Mouse (Mus musculus) lung, adult 2 months (tissue): ENCODE data around the gene Mgst3. TPM values are rescaled to one million over a fixed set of nuclear protein-coding genes. Genes with fewer than 3 reads are reported as not detected.

Source experiments
- DNase-seq: peaks from one replicate; pipeline ENCODE4 v3.0.0; 2022
- H3K4me1 ChIP-seq: fragments of 200-500 bp; 2 replicates; pipeline ENCODE4 v1.6.1; 2011; ENCODE audit warnings: low read length; ENCODE audit not compliant: control insufficient read depth, insufficient read depth
- H3K4me3 ChIP-seq: fragments of 200-500 bp; replicated peaks from 2 replicates; pipeline ENCODE3; 2011; ENCODE audit warnings: low read depth, mild to moderate bottlenecking, control low read depth, low read length; ENCODE audit errors: extremely low read depth
- CTCF ChIP-seq: fragments of 200-500 bp; IDR thresholded peaks from 2 replicates; pipeline ENCODE4 v1.5.1; 2011; ENCODE audit warnings: mild to moderate bottlenecking, low read length, control low read depth; ENCODE audit not compliant: insufficient read depth
- POLR2A ChIP-seq: fragments of 200-500 bp; IDR thresholded peaks from 2 replicates; pipeline ENCODE4 v1.6.1; 2011; ENCODE audit warnings: low read depth, mild to moderate bottlenecking, control low read depth, low read length, borderline replicate concordance; ENCODE audit errors: extremely low read depth
- WGBS: fragments of 180-500 bp; shearing (Covaris S2); methylation state at CpG from one replicate; pipeline ENCODE4 v1.1.7; 2018; 5-methylcytosine and 5-hydroxymethylcytosine counted together
- polyA plus RNA-seq: library from polyadenylated mRNA; depleted of rRNA; stranded (reverse); fragments of >200 nt; gene quantifications from 2 replicates; pipeline ENCODE4 v1.2.3, GENCODE M21; 2012

Mgst3 gene
- polyA plus RNA-seq, 1 experiment: 150 TPM

GRCm38 (mm10) chr1:167368018-167368417, 25.6 kb downstream of the Mgst3 start:
- DNase-seq: no peak
- no peak overlapping the region for H3K4me3 ChIP-seq
- TF ChIP-seq CTCF (no peak), POLR2A (no peak)
- 91% methylated on average over 4 of the region's 4 CpGs for WGBS
- no peaks in the 10 kb centered on the region for H3K4me1 ChIP-seq

- WGBS: 91% methylated on average over 6 of the region's 6 CpGs
- Histone ChIP-seq H3K4me1 (no peaks in the 10 kb centered on the region), H3K4me3 (no peak overlapping the region)
- TF ChIP-seq CTCF (no peak), POLR2A (no peak)
- DNase-seq: no peak
These were observed 27.0 kb downstream of the Mgst3 start for GRCm38 (mm10) chr1:167366621-167367020.

GRCm38 (mm10) chr1:167365808-167366207, 27.8 kb downstream of the Mgst3 start:
- TF ChIP-seq POLR2A (no peak), CTCF (no peak)
- DNase-seq: no peak
- WGBS: 87% methylated on average over 7 of the region's 7 CpGs

GRCm38 (mm10) chr1:167363322-167363721, 30.3 kb downstream of the Mgst3 start:
- 76% methylated on average over 5 of the region's 5 CpGs for WGBS
- TF ChIP-seq POLR2A: no peak
- no peak for TF ChIP-seq CTCF
- Histone ChIP-seq H3K4me1 (no peaks in the 10 kb centered on the region), H3K4me3 (no peak overlapping the region)
- no peak for DNase-seq

More at GRCm38 (mm10) chr1:167365808-167366207, 27.8 kb downstream of the Mgst3 start:
- Histone ChIP-seq H3K4me3 (no peak overlapping the region), H3K4me1 (no peaks in the 10 kb centered on the region)

- 90% methylated on average over 4 of the region's 4 CpGs for WGBS
- TF ChIP-seq POLR2A (no peak), CTCF (no peak)
- no peak for DNase-seq
- Histone ChIP-seq H3K4me1 (no peaks in the 10 kb centered on the region), H3K4me3 (no peak overlapping the region)
These were observed 30.8 kb downstream of the Mgst3 start for GRCm38 (mm10) chr1:167362819-167363218.

- 89% methylated on average over 4 of the region's 4 CpGs for WGBS
- H3K4me1 ChIP-seq: no peaks in the 10 kb centered on the region
- no peak for DNase-seq
- H3K4me3 ChIP-seq: no peak overlapping the region
- TF ChIP-seq POLR2A (no peak), CTCF (no peak)
These were observed 33.4 kb downstream of the Mgst3 start for GRCm38 (mm10) chr1:167360268-167360667.

GRCm38 (mm10) chr1:167358731-167359130, 34.9 kb downstream of the Mgst3 start:
- 84% methylated on average over 9 of the region's 9 CpGs for WGBS
- Histone ChIP-seq H3K4me3 (no peak overlapping the region), H3K4me1 (no peaks in the 10 kb centered on the region)
- DNase-seq: no peak
- TF ChIP-seq CTCF (no peak), POLR2A (no peak)

- H3K4me3 ChIP-seq: no peak overlapping the region
- WGBS: 90% methylated on average over 9 of the region's 9 CpGs
- H3K4me1 ChIP-seq: no peaks in the 10 kb centered on the region
- no peak for DNase-seq
- TF ChIP-seq POLR2A (no peak), CTCF (no peak)
These were observed 36.3 kb downstream of the Mgst3 start for GRCm38 (mm10) chr1:167357387-167357786.

- no peaks in the 10 kb centered on the region for H3K4me1 ChIP-seq
- no peak for DNase-seq
- no peak for TF ChIP-seq CTCF
- no peak for TF ChIP-seq POLR2A
- no peak overlapping the region for H3K4me3 ChIP-seq
- 77% methylated on average over 14 of the region's 14 CpGs for WGBS
These were observed 41.2 kb downstream of the Mgst3 start for GRCm38 (mm10) chr1:167352403-167352802.

GRCm38 (mm10) chr1:167350597-167351415, 42.8 kb downstream of the Mgst3 start:
- DNase-seq: no peak
- H3K4me3 ChIP-seq: peak overlapping the region; percentile 87
- TF ChIP-seq CTCF: no peak
- no peak for TF ChIP-seq POLR2A
- WGBS: 28% methylated on average over 13 of the region's 13 CpGs
- H3K4me1 ChIP-seq: no peaks in the 10 kb centered on the region
